Mouse (Mus musculus) erythroblast, embryonic 14.5 days (primary cell): ENCODE measurements around the gene Ell3.

Experiments
- GATA1 ChIP-seq: IDR thresholded peaks from 2 replicates; pipeline ENCODE4 v1.6.1; 2012; ENCODE audit warnings: low read length, inconsistent platforms, mixed read lengths
- TAL1 ChIP-seq: IDR thresholded peaks from 3 replicates; pipeline ENCODE4 v1.6.1; 2012; ENCODE audit warnings: low read length, inconsistent platforms, mixed read lengths

- TF ChIP-seq TAL1 (no peak), GATA1 (no peak)
Measured at GRCm38 (mm10) chr2:121425890-121426289, 18.2 kb downstream of the Ell3 start.
